Mouse (Mus musculus) CD4-positive naive resting alpha-beta T cell, adult 57 days (primary cell): Measurements from ENCODE around the gene Megf9. TPM values are rescaled to one million over a fixed set of nuclear protein-coding genes. Genes with fewer than 3 reads are reported as not detected.

ENCODE experiments used
- total RNA-seq: library from RNA; stranded (reverse); gene quantifications from one replicate; pipeline ENCODE4 v1.2.4, GENCODE M21; 2023

Megf9 gene
- 5.5 TPM for total RNA-seq

DNA sequence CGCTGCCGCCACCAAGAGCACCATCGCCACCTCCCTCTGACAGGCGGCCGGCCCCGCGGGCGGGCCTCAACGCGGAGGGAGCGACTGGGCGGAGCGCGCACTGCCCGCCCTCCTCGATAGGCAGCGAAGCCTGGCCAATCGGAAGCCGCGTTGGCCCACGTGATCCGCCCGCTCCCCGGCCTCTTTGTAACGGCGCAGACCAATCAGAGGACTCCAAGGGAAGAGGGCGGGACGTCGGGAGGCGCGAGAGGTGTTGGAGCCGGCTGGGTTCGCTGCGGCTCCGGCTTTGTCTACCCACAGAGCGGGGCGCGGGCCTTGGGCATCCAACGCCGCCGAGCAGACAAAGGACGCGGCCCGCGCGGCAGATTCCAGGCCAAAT is at the start of gene Megf9:
Gene Megf9 (minus strand): TSS at position 105 of the 379 bp plus-strand sequence.

DNA sequence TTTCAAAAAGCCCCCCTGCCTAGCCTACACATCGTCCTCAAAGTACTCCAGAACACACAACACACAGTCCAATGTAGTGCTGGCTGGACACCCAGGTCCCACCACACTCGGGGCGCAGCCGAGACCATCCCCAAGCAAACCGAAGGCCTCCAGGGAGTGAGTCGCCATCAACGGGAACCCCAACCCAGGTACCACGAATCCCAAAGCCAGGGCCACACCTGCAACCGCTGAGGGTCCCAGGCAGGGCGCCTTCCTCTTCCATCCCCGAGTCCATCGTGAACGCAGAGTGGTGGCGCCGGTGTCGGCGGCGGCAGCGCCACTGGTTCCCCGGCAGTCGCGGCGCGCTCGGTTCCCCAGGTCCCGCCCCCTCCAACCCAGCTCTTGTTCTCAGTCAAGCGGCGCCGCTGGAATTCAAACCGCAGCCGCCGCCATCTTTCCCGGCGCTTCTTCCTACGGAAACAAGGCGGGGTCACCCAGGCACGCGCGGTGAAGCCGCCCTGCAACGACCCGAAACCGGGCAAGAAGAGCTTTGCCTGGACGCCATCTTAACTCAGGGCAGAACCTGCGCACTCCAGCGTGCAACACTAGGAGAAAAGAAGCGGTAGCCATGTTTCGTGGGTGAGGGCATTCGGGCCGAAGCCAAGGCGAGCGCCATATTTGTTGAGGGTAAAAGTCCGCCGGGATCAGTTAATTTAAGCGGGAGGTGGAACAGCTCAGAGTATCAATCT is 124.6 kb downstream of the Megf9 start, which contains the start of gene Cdk5rap2:
Gene Cdk5rap2 (minus strand): TSS at position 450 of the 728 bp plus-strand sequence.

Other genes with a start within 250 kb of the Megf9 start
- 27.1 TPM for gene Cdk5rap2, start 124.6 kb downstream of the Megf9 start, total RNA-seq